Mouse (Mus musculus) lung, adult 2 months (tissue): Measurements from ENCODE around the gene 4833439L19Rik. TPM values are rescaled to one million over a fixed set of nuclear protein-coding genes. Genes with fewer than 3 reads are reported as not detected.
A peak's percentile ranks its signal among the peaks of the same experiment; 100 is the strongest.

Experiments
- DNase-seq: peaks from one replicate; pipeline ENCODE4 v3.0.0; 2022
- H3K4me1 ChIP-seq: fragments of 200-500 bp; 2 replicates; pipeline ENCODE4 v1.6.1; 2011; ENCODE audit warnings: low read length; ENCODE audit not compliant: control insufficient read depth, insufficient read depth
- H3K4me3 ChIP-seq: fragments of 200-500 bp; replicated peaks from 2 replicates; pipeline ENCODE3; 2011; ENCODE audit warnings: low read depth, mild to moderate bottlenecking, control low read depth, low read length; ENCODE audit errors: extremely low read depth
- CTCF ChIP-seq: fragments of 200-500 bp; IDR thresholded peaks from 2 replicates; pipeline ENCODE4 v1.5.1; 2011; ENCODE audit warnings: mild to moderate bottlenecking, low read length, control low read depth; ENCODE audit not compliant: insufficient read depth
- POLR2A ChIP-seq: fragments of 200-500 bp; IDR thresholded peaks from 2 replicates; pipeline ENCODE4 v1.6.1; 2011; ENCODE audit warnings: low read depth, mild to moderate bottlenecking, control low read depth, low read length, borderline replicate concordance; ENCODE audit errors: extremely low read depth
- WGBS: fragments of 180-500 bp; shearing (Covaris S2); methylation state at CpG from one replicate; pipeline ENCODE4 v1.1.7; 2018; 5-methylcytosine and 5-hydroxymethylcytosine counted together
- polyA plus RNA-seq: library from polyadenylated mRNA; depleted of rRNA; stranded (reverse); fragments of >200 nt; gene quantifications from 2 replicates; pipeline ENCODE4 v1.2.3, GENCODE M21; 2012

4833439L19Rik gene
- polyA plus RNA-seq, 1 experiment, result 106 TPM

DNA sequence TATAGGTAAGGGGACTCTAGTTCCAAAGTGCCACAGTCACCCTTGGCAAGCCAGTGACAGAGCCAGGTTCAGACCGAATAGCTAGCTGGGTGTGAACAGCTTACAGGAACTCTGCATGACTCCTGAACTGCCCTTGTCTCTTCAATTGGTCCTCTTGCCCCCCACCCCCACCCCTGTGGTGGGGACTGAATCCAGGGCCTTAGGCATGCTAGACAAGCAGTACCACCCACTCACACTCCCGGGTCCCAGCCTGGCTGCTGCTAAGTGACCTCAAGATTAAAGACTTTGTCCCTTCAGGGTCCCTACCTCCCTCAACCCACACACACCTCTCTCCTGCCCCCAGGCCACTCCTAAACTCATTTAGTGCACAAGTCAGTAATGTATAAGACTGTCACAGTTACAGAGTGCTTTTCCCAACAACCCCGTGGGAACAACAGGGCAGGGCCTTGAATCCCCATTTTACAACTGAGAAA, 37.4 kb upstream of the 4833439L19Rik start:
- 67% methylated on average over 3 of the region's 3 CpGs for WGBS
- no peak overlapping the region for H3K4me3 ChIP-seq
- DNase-seq, result no peak
- H3K4me1 ChIP-seq, result peaks cover 3% of the 10 kb centered on the region
- TF ChIP-seq POLR2A (no peak), CTCF (no peak)

- no peaks in the 10 kb centered on the region for H3K4me1 ChIP-seq
- WGBS, result 83% methylated on average over 12 of the region's 12 CpGs
- DNase-seq, result no peak
- H3K4me3 ChIP-seq, result no peak overlapping the region
- TF ChIP-seq POLR2A, result no peak
- TF ChIP-seq CTCF, result no peak
These were observed 33.4 kb upstream of the 4833439L19Rik start for GRCm38 (mm10) chr13:54598622-54599143.

DNA sequence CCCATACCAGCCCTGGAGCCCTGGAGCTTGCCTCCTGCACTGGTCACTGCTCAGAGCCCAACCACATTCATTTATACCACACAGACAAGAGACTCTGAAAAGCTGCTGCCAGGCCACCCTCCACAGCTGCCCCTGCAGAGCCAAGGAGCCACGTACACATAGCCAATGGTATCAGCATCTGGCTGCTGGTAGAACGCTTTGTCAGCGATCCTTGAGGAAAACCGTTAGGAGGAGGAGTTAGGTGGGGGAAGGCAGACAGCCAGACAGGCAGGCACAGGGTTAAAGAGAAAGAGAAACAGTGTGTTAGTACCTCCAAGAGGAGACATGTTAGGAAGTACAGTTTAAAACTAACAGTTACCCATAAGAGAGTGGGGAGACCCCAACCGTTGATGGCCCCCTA, 31.6 kb upstream of the 4833439L19Rik start:
- TF ChIP-seq CTCF, result no peak
- TF ChIP-seq POLR2A, result no peak
- 58% methylated on average over 5 of the region's 5 CpGs for WGBS
- H3K4me3 ChIP-seq, result no peak overlapping the region
- DNase-seq, result no peak
- H3K4me1 ChIP-seq, result no peaks in the 10 kb centered on the region

DNA sequence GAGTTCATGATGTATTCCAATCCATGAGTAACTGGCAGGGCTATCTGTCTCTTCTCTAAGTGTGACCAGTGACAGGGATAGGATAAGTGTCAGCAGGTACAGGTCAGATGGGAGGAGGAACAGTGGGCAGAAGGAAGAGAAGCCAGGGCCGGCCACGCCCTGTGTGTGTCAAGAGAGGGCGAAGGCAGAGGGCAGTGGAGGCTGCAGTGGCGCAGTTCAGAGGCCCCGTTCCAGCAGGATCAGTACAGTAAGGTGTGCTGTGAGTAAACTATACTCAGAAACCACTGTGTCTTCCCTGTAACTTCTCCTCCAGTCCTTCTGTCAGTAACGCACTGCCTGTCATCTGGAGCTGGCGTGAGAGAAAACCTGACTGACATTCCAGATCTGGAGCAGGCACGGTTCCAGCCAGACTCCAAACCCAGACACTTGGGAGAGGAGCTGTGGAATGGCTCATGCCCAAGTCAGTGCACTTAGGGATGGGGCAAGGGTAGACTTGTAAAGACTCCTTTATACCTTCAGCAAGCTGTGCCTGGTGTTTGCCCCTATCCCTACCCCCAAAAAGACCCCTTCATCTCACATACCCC, 31.0 kb upstream of the 4833439L19Rik start:
- no peak for TF ChIP-seq CTCF
- TF ChIP-seq POLR2A, result no peak
- Histone ChIP-seq H3K4me1 (no peaks in the 10 kb centered on the region; the same call in 1 of the 2 replicates), H3K4me3 (no peak overlapping the region)
- no peak for DNase-seq
- whole genome bisulfite sequencing, result 59% methylated on average over 8 of the region's 8 CpGs

- DNase-seq, result no peak
- WGBS, result 82% methylated on average over 11 of the region's 11 CpGs
- no peak for TF ChIP-seq CTCF
- Histone ChIP-seq H3K4me3 (no peak overlapping the region), H3K4me1 (no peaks in the 10 kb centered on the region; the same call in 1 of the 2 replicates)
These were observed 28.4 kb upstream of the 4833439L19Rik start for GRCm38 (mm10) chr13:54593617-54594016.

GRCm38 (mm10) chr13:54591776-54592356, 26.6 kb upstream of the 4833439L19Rik start:
- 85% methylated on average over 8 of the region's 8 CpGs for WGBS
- H3K4me1 ChIP-seq, result no peaks in the 10 kb centered on the region; the same call in 1 of the 2 replicates
- no peak overlapping the region for H3K4me3 ChIP-seq
- TF ChIP-seq CTCF (no peak), POLR2A (no peak)
- no peak for DNase-seq

DNA sequence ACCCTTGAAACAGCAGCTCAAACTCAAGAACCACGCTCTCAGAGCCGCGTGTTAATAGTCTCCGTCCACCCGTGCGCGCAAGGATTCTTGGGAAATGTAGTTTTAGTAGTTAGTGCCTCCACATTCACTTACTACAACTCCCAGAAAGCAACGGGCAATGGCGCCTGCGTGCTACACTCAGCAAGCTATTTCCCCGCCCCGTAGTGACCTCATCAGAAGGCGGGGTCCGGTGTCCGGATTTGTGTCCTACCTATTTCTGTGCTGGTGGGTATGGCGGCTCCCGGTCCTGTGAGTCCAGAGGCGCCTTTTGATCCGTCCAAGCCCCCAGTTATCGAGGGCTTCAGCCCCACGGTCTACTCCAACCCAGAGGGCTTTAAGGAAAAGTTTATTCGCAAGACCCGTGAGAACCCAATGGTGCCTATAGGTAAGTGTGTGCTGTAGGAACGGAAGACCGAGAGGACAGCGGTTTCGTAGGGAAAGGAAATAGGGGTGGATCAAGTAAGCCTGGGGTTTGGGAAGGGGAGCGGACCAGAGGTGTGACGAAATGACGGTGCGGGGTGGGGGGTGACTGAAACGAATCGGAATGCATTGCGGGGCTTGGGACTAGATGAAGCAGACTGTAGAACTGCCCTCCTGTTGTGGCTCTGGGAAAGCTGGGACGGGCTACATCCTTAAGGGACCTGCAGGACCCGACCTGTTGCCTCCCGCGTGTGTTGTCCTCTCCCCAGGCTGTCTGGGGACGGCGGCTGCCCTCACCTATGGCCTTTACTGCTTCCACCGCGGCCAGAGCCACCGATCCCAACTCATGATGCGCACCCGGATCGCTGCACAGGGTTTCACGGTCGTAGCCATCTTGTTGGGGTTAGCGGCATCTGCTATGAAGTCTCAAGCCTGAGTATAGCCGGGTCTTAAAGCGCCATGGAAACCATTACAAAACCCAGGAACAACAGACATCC, 25.0 kb upstream of the 4833439L19Rik start, which contains the start of the genes Nop16 and Higd2a:
Gene Nop16 (minus strand): TSS at position 95 of the 956 bp plus-strand sequence.
Gene Higd2a (plus strand): TSS at position 212 of the 956 bp plus-strand sequence.
- H3K4me1 ChIP-seq, result no peaks in the 10 kb centered on the region; the same call in 1 of the 2 replicates
- under 1% methylated on average over 51 of the region's 51 CpGs for WGBS
- TF ChIP-seq POLR2A (peak; percentile 42; the same call in 1 of the 2 replicates), CTCF (no peak)
- H3K4me3 ChIP-seq, result peak within 1 kb of the TSS; percentile 89
- peak; percentile 96 for DNase-seq

GRCm38 (mm10) chr13:54589414-54589995, 24.3 kb upstream of the 4833439L19Rik start:
- TF ChIP-seq POLR2A (no peak), CTCF (no peak)
- WGBS, result under 1% methylated on average over 24 of the region's 24 CpGs
- DNase-seq, result no peak
- no peaks in the 10 kb centered on the region; the same call in 1 of the 2 replicates for H3K4me1 ChIP-seq
- peak overlapping the region; percentile 89 for H3K4me3 ChIP-seq

- WGBS, result 62% methylated on average over 11 of the region's 11 CpGs
- no peak for TF ChIP-seq CTCF
- TF ChIP-seq POLR2A, result no peak
- Histone ChIP-seq H3K4me1 (peaks cover 8% of the 10 kb centered on the region), H3K4me3 (no peak overlapping the region)
- no peak for DNase-seq
These were observed 20.6 kb upstream of the 4833439L19Rik start for GRCm38 (mm10) chr13:54585831-54586230.
